ENCODE assay signal across 32 mouse cellular contexts in the genomic region with DNA sequence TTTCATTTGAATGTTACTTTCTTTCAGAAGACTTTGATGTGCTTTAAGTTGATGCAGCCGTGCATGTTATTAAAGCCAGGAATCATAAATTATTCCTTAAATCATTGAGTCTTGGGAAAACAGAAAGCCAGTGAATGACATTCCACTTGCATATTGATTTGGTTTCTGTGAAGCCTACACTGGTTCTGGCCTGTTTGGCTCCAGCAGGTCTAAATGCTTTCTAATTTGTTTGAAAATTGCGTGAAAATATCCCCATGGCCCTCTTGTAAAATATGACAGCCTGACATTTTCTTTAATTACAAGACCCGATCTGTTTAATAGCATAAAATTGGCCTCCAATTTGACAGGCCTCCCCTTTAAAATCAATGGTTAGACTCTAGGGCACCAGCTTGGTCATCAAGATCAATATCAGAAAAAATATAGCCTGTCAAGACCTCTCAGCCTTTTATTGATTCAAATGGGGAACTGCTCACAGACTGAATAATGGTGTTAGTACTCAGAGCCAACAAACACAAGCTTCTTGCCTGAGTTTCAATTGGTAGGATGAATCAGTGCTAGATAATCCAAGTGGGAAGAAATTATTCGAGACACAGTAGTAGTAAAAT.
DNase-seq lines count a peak whose midpoint lies in the region; ATAC-seq and TF ChIP-seq lines count a peak whose summit lies in the region.
"Had no signal": no experiment of that assay in that cellular context is flagged by ENCODE, and none has a peak within 500 bp of the region (broad histone marks: within the 10 kb centered on the region; RNA-seq: fewer than 3 reads in every experiment).

No protein-coding gene starts in this region.

- peak; percentile 17 for DNase-seq in forebrain, embryonic 14.5 days (ENCODE audit: low spot score)
- no peak for DNase-seq in forebrain, postnatal 0 days
- DNase-seq in kidney, postnatal 0 days (ENCODE audit: low spot score), result peak; percentile 28
- DNase-seq in kidney, postnatal 36 days, result no peak
- peak; percentile 63 for DNase-seq in brain, embryonic 14.5 days (ENCODE audit: low read depth)
- DNase-seq in gastrocnemius, postnatal 14 days, result no peak
- DNase-seq: adrenal gland, postnatal 10 days; cerebellum, adult 11 months; cerebellum, adult 9-10 months; cerebellum, postnatal 36 days; gastrocnemius, postnatal 10 days; heart, adult 11 months; kidney, adult 2 months; kidney, postnatal 14 days; liver, postnatal 0 days; lung, postnatal 36 days; right cerebral cortex, postnatal 4 days; thymus, adult 18-20 months; thymus, postnatal 25 days had no signal

- H3K4me2 ChIP-seq in forebrain, embryonic 14.5 days (ENCODE audit: low read length), result no peak overlapping the region
- no peak overlapping the region for H3K4me2 ChIP-seq in forebrain, postnatal 0 days (ENCODE audit: low read depth)
- no peak overlapping the region for H3K4me2 ChIP-seq in kidney, postnatal 0 days (ENCODE audit: low read length)
- no peak overlapping the region for H3K4me2 ChIP-seq in midbrain, embryonic 13.5 days (replicated peaks)
- H3K4me2 ChIP-seq in kidney, embryonic 16.5 days (replicated peaks; ENCODE audit: low read depth, low read length), result no peak overlapping the region
- H3K4me2 ChIP-seq: embryonic facial prominence, embryonic 15.5 days; forebrain, embryonic 13.5 days; heart, embryonic 15.5 days; hindbrain, embryonic 15.5 days; intestine, embryonic 15.5 days; limb, embryonic 12.5 days; liver, embryonic 12.5 days had no signal

- no peak overlapping the region for H3K9ac ChIP-seq in forebrain, embryonic 14.5 days (ENCODE audit: low read length)
- H3K9ac ChIP-seq in forebrain, postnatal 0 days, result no peak overlapping the region
- H3K9ac ChIP-seq in kidney, postnatal 0 days (ENCODE audit: low read depth, low read length), result no peak overlapping the region
- no peak overlapping the region for H3K9ac ChIP-seq in midbrain, embryonic 13.5 days (replicated peaks)
- no peak overlapping the region for H3K9ac ChIP-seq in kidney, embryonic 16.5 days (replicated peaks; ENCODE audit: low read length)
- H3K9ac ChIP-seq: embryonic facial prominence, embryonic 15.5 days; forebrain, embryonic 13.5 days; heart, embryonic 15.5 days; hindbrain, embryonic 15.5 days; intestine, embryonic 15.5 days; limb, embryonic 12.5 days; liver, embryonic 12.5 days; liver, postnatal 0 days had no signal

- no peak overlapping the region for H3K27ac ChIP-seq in forebrain, embryonic 14.5 days (ENCODE audit: low read depth, low read length)
- no peak overlapping the region for H3K27ac ChIP-seq in forebrain, postnatal 0 days (ENCODE audit: low read depth, low read length)
- no peak overlapping the region for H3K27ac ChIP-seq in kidney, postnatal 0 days
- no peak overlapping the region for H3K27ac ChIP-seq in midbrain, embryonic 13.5 days
- H3K27ac ChIP-seq in kidney, embryonic 16.5 days (ENCODE audit: low read length), result no peak overlapping the region
- H3K27ac ChIP-seq: embryonic facial prominence, embryonic 10.5 days; embryonic facial prominence, embryonic 15.5 days; forebrain, embryonic 13.5 days; heart, embryonic 10.5 days; heart, embryonic 15.5 days; hindbrain, embryonic 15.5 days; intestine, embryonic 15.5 days; limb, embryonic 12.5 days; liver, embryonic 12.5 days; stomach, postnatal 0 days had no signal

- no peak for TF ChIP-seq CTCF in forebrain, postnatal 0 days (IDR thresholded peaks at IDR 0.05; ENCODE audit: low read depth)
- TF ChIP-seq CTCF in kidney, postnatal 0 days (IDR thresholded peaks at IDR 0.05; ENCODE audit: low read depth), result no peak
- TF ChIP-seq CTCF in brain, embryonic 14.5 days (IDR thresholded peaks at IDR 0.05; ENCODE audit: borderline replicate concordance, extremely low read depth, insufficient read depth, insufficient read length), result no peak

- no peak for ATAC-seq in forebrain, embryonic 14.5 days
- ATAC-seq in forebrain, postnatal 0 days, result no peak; the same call in 1 of the 2 replicates
- no peak for ATAC-seq in kidney, postnatal 0 days (replicated peaks; ENCODE audit: low FRiP score, low read depth)
- 0 out of 2 replicates have a peak, but pooled peaks have one; percentile 48 for ATAC-seq in midbrain, embryonic 13.5 days
- ATAC-seq in kidney, embryonic 16.5 days (ENCODE audit: low FRiP score, low TSS enrichment), result no peak
- ATAC-seq: forebrain, embryonic 13.5 days; intestine, embryonic 15.5 days; liver, embryonic 12.5 days; liver, postnatal 0 days; Patski had no signal

- 78% methylated on average over 4 of the region's 4 CpGs for WGBS in forebrain, embryonic 14.5 days
- 61% methylated on average over 4 of the region's 4 CpGs for WGBS in forebrain, postnatal 0 days
- 59% methylated on average over 4 of the region's 4 CpGs for WGBS in kidney, postnatal 0 days
- WGBS in midbrain, embryonic 13.5 days, result 74% methylated on average over 4 of the region's 4 CpGs
- WGBS in kidney, embryonic 16.5 days, result 46% methylated on average over 4 of the region's 4 CpGs

- no peaks in the 10 kb centered on the region for H3K36me3 ChIP-seq in forebrain, embryonic 14.5 days (ENCODE audit: control insufficient read depth, insufficient read depth, low read length)
- H3K36me3 ChIP-seq in forebrain, postnatal 0 days (ENCODE audit: insufficient read depth), result no peaks in the 10 kb centered on the region
- H3K36me3 ChIP-seq in kidney, postnatal 0 days (ENCODE audit: insufficient read depth, low read length), result no peaks in the 10 kb centered on the region
- H3K36me3 ChIP-seq in midbrain, embryonic 13.5 days, result no peaks in the 10 kb centered on the region
- no peaks in the 10 kb centered on the region for H3K36me3 ChIP-seq in kidney, embryonic 16.5 days (ENCODE audit: insufficient read depth, low read length)
- H3K36me3 ChIP-seq: embryonic facial prominence, embryonic 10.5 days; embryonic facial prominence, embryonic 15.5 days; heart, embryonic 10.5 days; heart, embryonic 15.5 days; hindbrain, embryonic 15.5 days; intestine, embryonic 15.5 days; limb, embryonic 12.5 days; liver, embryonic 12.5 days had no signal

- H3K4me3 ChIP-seq in forebrain, embryonic 14.5 days (ENCODE audit: low read depth, low read length), result no peak overlapping the region
- H3K4me3 ChIP-seq in forebrain, postnatal 0 days (ENCODE audit: low read depth, low read length), result no peak overlapping the region
- H3K4me3 ChIP-seq in kidney, postnatal 0 days (replicated peaks; ENCODE audit: low read depth, low read length), result no peak overlapping the region
- no peak overlapping the region for H3K4me3 ChIP-seq in midbrain, embryonic 13.5 days (replicated peaks)
- no peak overlapping the region for H3K4me3 ChIP-seq in kidney, embryonic 16.5 days (ENCODE audit: low read length)
- H3K4me3 ChIP-seq: embryonic facial prominence, embryonic 10.5 days; embryonic facial prominence, embryonic 15.5 days; forebrain, embryonic 13.5 days; heart, embryonic 10.5 days; heart, embryonic 15.5 days; hindbrain, embryonic 15.5 days; intestine, embryonic 15.5 days; limb, embryonic 12.5 days; liver, embryonic 12.5 days had no signal

- no peaks in the 10 kb centered on the region for H3K9me3 ChIP-seq in forebrain, embryonic 14.5 days (replicated peaks; ENCODE audit: control insufficient read depth, low read length)
- H3K9me3 ChIP-seq in forebrain, postnatal 0 days (ENCODE audit: low read length), result no peaks in the 10 kb centered on the region
- H3K9me3 ChIP-seq in kidney, postnatal 0 days (replicated peaks; ENCODE audit: low read length), result no peaks in the 10 kb centered on the region
- H3K9me3 ChIP-seq in midbrain, embryonic 13.5 days, result no peaks in the 10 kb centered on the region
- no peaks in the 10 kb centered on the region for H3K9me3 ChIP-seq in kidney, embryonic 16.5 days (ENCODE audit: low read length)
- H3K9me3 ChIP-seq: embryonic facial prominence, embryonic 10.5 days; embryonic facial prominence, embryonic 15.5 days; forebrain, embryonic 13.5 days; heart, embryonic 10.5 days; heart, embryonic 15.5 days; hindbrain, embryonic 15.5 days; intestine, embryonic 15.5 days; limb, embryonic 12.5 days; liver, embryonic 12.5 days had no signal

- H3K27me3 ChIP-seq in forebrain, embryonic 14.5 days (replicated peaks; ENCODE audit: control insufficient read depth, insufficient read depth, low read length), result no peaks in the 10 kb centered on the region
- H3K27me3 ChIP-seq in forebrain, postnatal 0 days (ENCODE audit: insufficient read depth, low read length), result no peaks in the 10 kb centered on the region
- no peaks in the 10 kb centered on the region for H3K27me3 ChIP-seq in kidney, postnatal 0 days (ENCODE audit: insufficient read depth, low read length)
- no peaks in the 10 kb centered on the region for H3K27me3 ChIP-seq in midbrain, embryonic 13.5 days
- H3K27me3 ChIP-seq in kidney, embryonic 16.5 days (ENCODE audit: insufficient read depth, low read length), result no peaks in the 10 kb centered on the region
- H3K27me3 ChIP-seq: embryonic facial prominence, embryonic 15.5 days; forebrain, embryonic 13.5 days; heart, embryonic 15.5 days; hindbrain, embryonic 15.5 days; intestine, embryonic 15.5 days; limb, embryonic 12.5 days; liver, embryonic 12.5 days; Patski had no signal

- H3K4me1 ChIP-seq in forebrain, embryonic 14.5 days (ENCODE audit: control insufficient read depth, insufficient read depth, low read length), result no peaks in the 10 kb centered on the region
- no peaks in the 10 kb centered on the region for H3K4me1 ChIP-seq in forebrain, postnatal 0 days (ENCODE audit: insufficient read depth)
- H3K4me1 ChIP-seq in kidney, postnatal 0 days (replicated peaks; ENCODE audit: insufficient read depth, low read length), result no peaks in the 10 kb centered on the region
- no peaks in the 10 kb centered on the region for H3K4me1 ChIP-seq in midbrain, embryonic 13.5 days (replicated peaks)
- H3K4me1 ChIP-seq in kidney, embryonic 16.5 days (ENCODE audit: insufficient read depth, low read length), result no peaks in the 10 kb centered on the region
- H3K4me1 ChIP-seq: embryonic facial prominence, embryonic 10.5 days; embryonic facial prominence, embryonic 15.5 days; forebrain, embryonic 13.5 days; heart, embryonic 10.5 days; heart, embryonic 15.5 days; hindbrain, embryonic 15.5 days; intestine, embryonic 15.5 days; limb, embryonic 12.5 days; liver, embryonic 12.5 days had no signal

- intact Hi-C loops in gastrocnemius, postnatal 14 days (cut with DNase I; ENCODE audit: low total_unique reads), result no loop called here

- no peak for TF ChIP-seq POLR2A in brain, embryonic 14.5 days (IDR thresholded peaks at IDR 0.05; ENCODE audit: borderline replicate concordance, extremely low read depth, insufficient read depth, insufficient read length, poor library complexity, severe bottlenecking)

Comparison
In these comparisons a context has a peak if more than half of its experiments do, and no peak if none do; other contexts are left out.
1. DNase-seq: peak in forebrain, embryonic 14.5 days (single experiment), kidney, postnatal 0 days (single experiment) and brain, embryonic 14.5 days (single experiment); none in forebrain, postnatal 0 days (single experiment), kidney, postnatal 36 days (0 of 2) and gastrocnemius, postnatal 14 days (single experiment).